In genomic region chr2:156392461-156393154, GRCm38 (mm10) we compare ENCODE assay signal across 8 mouse cellular contexts. TPM values are rescaled to one million over a fixed set of nuclear protein-coding genes. Genes with fewer than 3 reads are reported as not detected.
DNase-seq lines count a peak whose midpoint lies in the region; ATAC-seq and TF ChIP-seq lines count a peak whose summit lies in the region.
"Not testable (repeated sequence)": the region's sequence is repeated elsewhere in the genome, so short reads cannot be mapped to it uniquely, and the experiment has no call there.

No protein-coding gene starts in this region.

- not testable (repeated sequence) for H3K4me1 ChIP-seq in embryonic facial prominence, embryonic 14.5 days (ENCODE audit: control insufficient read depth, insufficient read depth, low read length); heart, embryonic 11.5 days (ENCODE audit: control insufficient read depth, insufficient read depth, low read length); kidney, embryonic 16.5 days (ENCODE audit: insufficient read depth, low read length); liver, embryonic 11.5 days (replicated peaks; ENCODE audit: control insufficient read depth, insufficient read depth, low read length)

- H3K27ac ChIP-seq in embryonic facial prominence, embryonic 14.5 days (replicated peaks; ENCODE audit: low read depth, low read length); heart, embryonic 11.5 days (ENCODE audit: low read depth, low read length); kidney, embryonic 16.5 days (ENCODE audit: low read length); liver, embryonic 11.5 days (ENCODE audit: low read depth, low read length): not testable (repeated sequence)

- H3K4me2 ChIP-seq in embryonic facial prominence, embryonic 14.5 days (ENCODE audit: low read depth, low read length): peak overlapping the region; percentile 48
- peak overlapping the region; percentile 48 for H3K4me2 ChIP-seq in heart, embryonic 11.5 days
- peak overlapping the region; percentile 42 for H3K4me2 ChIP-seq in kidney, embryonic 16.5 days (replicated peaks; ENCODE audit: low read depth, low read length)
- H3K4me2 ChIP-seq in liver, embryonic 11.5 days: peak overlapping the region; percentile 41
- H3K4me2 ChIP-seq in myocyte (ENCODE audit: low read depth): peak overlapping the region; percentile 73

- peak overlapping the region; percentile 61 for H3K9ac ChIP-seq in embryonic facial prominence, embryonic 14.5 days (ENCODE audit: low read depth, low read length)
- H3K9ac ChIP-seq in heart, embryonic 11.5 days (ENCODE audit: low read depth, low read length): peak overlapping the region; percentile 66; the same call in 1 of the 2 replicates
- H3K9ac ChIP-seq in kidney, embryonic 16.5 days (replicated peaks; ENCODE audit: low read length): peak overlapping the region; percentile 59; the same call in 1 of the 2 replicates
- H3K9ac ChIP-seq in liver, embryonic 11.5 days (ENCODE audit: low read depth, low read length): peak overlapping the region; percentile 50; the same call in 1 of the 2 replicates

- ATAC-seq in embryonic facial prominence, embryonic 14.5 days (ENCODE audit: low read depth): peak; percentile 94
- peak; percentile 75 for ATAC-seq in heart, embryonic 11.5 days (replicated peaks; ENCODE audit: insufficient number of reproducible peaks, low FRiP score, low TSS enrichment)
- peak; percentile 94 for ATAC-seq in kidney, embryonic 16.5 days (ENCODE audit: low FRiP score, low TSS enrichment)
- peak; percentile 89 for ATAC-seq in liver, embryonic 11.5 days (replicated peaks; ENCODE audit: low FRiP score)

- peak; percentile 83 for DNase-seq in 3T3-L1 (ENCODE audit: low read depth, low spot score)
- peak; percentile 43 to 48 for DNase-seq in adrenal gland, postnatal 4 days (ENCODE audit: low spot score in 2 of 2)
- DNase-seq in embryonic facial prominence, embryonic 14.5 days (ENCODE audit: low spot score): peak; percentile 92
- DNase-seq in liver, embryonic 11.5 days (ENCODE audit: low spot score): peak; percentile 72
- peak; percentile 73 to 85 for DNase-seq in spleen, postnatal 4 days (ENCODE audit: low spot score in 2 of 2)

- not testable (repeated sequence) for H3K27me3 ChIP-seq in embryonic facial prominence, embryonic 14.5 days (replicated peaks; ENCODE audit: control insufficient read depth, insufficient read depth, low read length); heart, embryonic 11.5 days (ENCODE audit: control insufficient read depth, insufficient read depth, low read length); kidney, embryonic 16.5 days (ENCODE audit: insufficient read depth, low read length); liver, embryonic 11.5 days (replicated peaks; ENCODE audit: control insufficient read depth, insufficient read depth, low read length); myocyte (ENCODE audit: control insufficient read depth, insufficient read depth, insufficient read length)

- WGBS in embryonic facial prominence, embryonic 14.5 days: 0% methylated on average over 1 of the region's 63 CpGs
- 3% methylated on average over 8 of the region's 63 CpGs for WGBS in heart, embryonic 11.5 days (ENCODE audit: insufficient replicate concordance)
- 0% methylated on average over 3 of the region's 63 CpGs for WGBS in kidney, embryonic 16.5 days
- 0% methylated on average over 1 of the region's 63 CpGs for WGBS in liver, embryonic 11.5 days

- not testable (repeated sequence) for TF ChIP-seq POLR2A in myocyte (IDR thresholded peaks at IDR 0.05; ENCODE audit: insufficient read length, low read depth)

- H3K9me3 ChIP-seq in embryonic facial prominence, embryonic 14.5 days (ENCODE audit: control insufficient read depth, low read length); heart, embryonic 11.5 days (replicated peaks; ENCODE audit: control insufficient read depth, low read length); kidney, embryonic 16.5 days (ENCODE audit: low read length); liver, embryonic 11.5 days (ENCODE audit: control insufficient read depth, low read length): not testable (repeated sequence)

- not testable (repeated sequence) for H3K79me2 ChIP-seq in myocyte (ENCODE audit: control insufficient read depth, insufficient read depth)

- H3ac ChIP-seq in myocyte (ENCODE audit: control insufficient read depth, insufficient read length): not testable (repeated sequence)

- not testable (repeated sequence) for H3K36me3 ChIP-seq in embryonic facial prominence, embryonic 14.5 days (ENCODE audit: control insufficient read depth, insufficient read depth, low read length); heart, embryonic 11.5 days (ENCODE audit: control insufficient read depth, insufficient read depth, low read length); kidney, embryonic 16.5 days (ENCODE audit: insufficient read depth, low read length); liver, embryonic 11.5 days (ENCODE audit: control insufficient read depth, insufficient read depth, low read length); myocyte (ENCODE audit: control insufficient read depth, insufficient read depth)

- peak overlapping the region; percentile 38 for H3K4me3 ChIP-seq in embryonic facial prominence, embryonic 14.5 days (ENCODE audit: low read depth, low read length)
- H3K4me3 ChIP-seq in heart, embryonic 11.5 days (ENCODE audit: low read depth, low read length): peak overlapping the region; percentile 36
- peak overlapping the region; percentile 42 for H3K4me3 ChIP-seq in kidney, embryonic 16.5 days (ENCODE audit: low read length)
- H3K4me3 ChIP-seq in liver, embryonic 11.5 days (ENCODE audit: low read depth, low read length): peak overlapping the region; percentile 50
- H3K4me3 ChIP-seq in myocyte: peak overlapping the region; percentile 14

RNA-seq across cellular contexts. Expression of gene Epb41l1, which starts 28.1 kb away (rescaled TPM):
- total RNA-seq in adrenal gland, postnatal 4 days (2021): 10 to 100 TPM; 54.3 to 56.1 TPM
- polyA plus RNA-seq in embryonic facial prominence, embryonic 14.5 days (2014; fragmentation: Nextera tagmentation; extraction: Ambion mirVana): 4.0 and 4.7 TPM in 2 replicates
- 1.6 and 2.3 TPM in 2 replicates for polyA plus RNA-seq in heart, embryonic 11.5 days (2014; fragmentation: Nextera tagmentation; extraction: Ambion mirVana)
- polyA plus RNA-seq in kidney, embryonic 16.5 days (2015; fragmentation: Nextera tagmentation; extraction: Ambion mirVana): 2.1 and 2.5 TPM in 2 replicates
- polyA plus RNA-seq in liver, embryonic 11.5 days (2014; fragmentation: Nextera tagmentation; extraction: Ambion mirVana): 1.4 and 1.5 TPM in 2 replicates
- 16.9 TPM for polyA plus RNA-seq in myocyte (2012; fragmentation: generic; extraction: Trizol)
